In genomic region chr15:101092829-101093648, GRCm38 (mm10) we compare ENCODE assay signal across 9 mouse cellular contexts. TPM values are rescaled to one million over a fixed set of nuclear protein-coding genes. Genes with fewer than 3 reads are reported as not detected.
A peak's percentile ranks its signal among the peaks of the same experiment; 100 is the strongest.
DNase-seq lines count a peak whose midpoint lies in the region; ATAC-seq and TF ChIP-seq lines count a peak whose summit lies in the region.
"Had no signal": no experiment of that assay in that cellular context is flagged by ENCODE, and none has a peak within 500 bp of the region (broad histone marks: within the 10 kb centered on the region; RNA-seq: fewer than 3 reads in every experiment).

No protein-coding gene starts in this region.

- H3K9me3 ChIP-seq in lung, embryonic 14.5 days (ENCODE audit: low read depth, low read length), result no peaks in the 10 kb centered on the region
- H3K9me3 ChIP-seq in hindbrain, embryonic 15.5 days, result no peaks in the 10 kb centered on the region

- intact Hi-C loops in left cerebral cortex, postnatal 10 days (cut with DNase I), result no loop called here

- no peak overlapping the region; the same call in 1 of the 2 replicates for H3K4me2 ChIP-seq in lung, embryonic 14.5 days
- H3K4me2 ChIP-seq in hindbrain, embryonic 15.5 days, result peak overlapping the region; percentile 19

- no peaks in the 10 kb centered on the region for H3K36me3 ChIP-seq in lung, embryonic 14.5 days (ENCODE audit: insufficient read depth)
- H3K36me3 ChIP-seq in hindbrain, embryonic 15.5 days, result no peaks in the 10 kb centered on the region

- peaks cover under 1% of the 10 kb centered on the region; the same call in 1 of the 2 replicates for H3K4me1 ChIP-seq in lung, embryonic 14.5 days (ENCODE audit: insufficient read depth)
- H3K4me1 ChIP-seq in lung, adult 2 months (ENCODE audit: control insufficient read depth, insufficient read depth, low read length), result no peaks in the 10 kb centered on the region
- peaks cover 28% of the 10 kb centered on the region for H3K4me1 ChIP-seq in hindbrain, embryonic 15.5 days (replicated peaks)

- no peak overlapping the region for H3K9ac ChIP-seq in lung, embryonic 14.5 days
- H3K9ac ChIP-seq in hindbrain, embryonic 15.5 days, result 0 out of 2 replicates have a peak overlapping the region, but pooled peaks have one; percentile 2

- H3K27me3 ChIP-seq in lung, embryonic 14.5 days (ENCODE audit: insufficient read depth, low read length), result 0 out of 2 replicates have a peak, but pooled peaks cover 3% of the 10 kb centered on the region
- H3K27me3 ChIP-seq in hindbrain, embryonic 15.5 days, result no peaks in the 10 kb centered on the region

- peak; percentile 67 for ATAC-seq in lung, embryonic 14.5 days (ENCODE audit: insufficient read depth)
- peak; percentile 81 for ATAC-seq in hindbrain, embryonic 15.5 days (ENCODE audit: low FRiP score, low read depth)
- ATAC-seq in erythroid progenitor cell, adult 5-6 weeks (replicated peaks; ENCODE audit: low FRiP score, poor library complexity, severe bottlenecking), result no peak

- WGBS in lung, embryonic 14.5 days, result 32% methylated on average over 25 of the region's 25 CpGs
- 68% methylated on average over 25 of the region's 25 CpGs for WGBS in lung, adult 2 months
- 13% methylated on average over 25 of the region's 25 CpGs for WGBS in hindbrain, embryonic 15.5 days

- no peak overlapping the region for H3K4me3 ChIP-seq in lung, embryonic 14.5 days (ENCODE audit: low read depth, low read length)
- no peak overlapping the region for H3K4me3 ChIP-seq in lung, adult 2 months (replicated peaks; ENCODE audit: extremely low read depth, low read depth, low read length)
- H3K4me3 ChIP-seq in hindbrain, embryonic 15.5 days, result no peak overlapping the region

- H3K27ac ChIP-seq in lung, embryonic 14.5 days (ENCODE audit: low read depth), result no peak overlapping the region
- peak overlapping the region; percentile 60 for H3K27ac ChIP-seq in hindbrain, embryonic 15.5 days (replicated peaks)

- DNase-seq in lung, embryonic 14.5 days, result peak; percentile 52
- DNase-seq in lung, adult 2 months, result no peak
- DNase-seq in cerebellum, postnatal 14 days, result peak; percentile 41 to 58
- DNase-seq in left cerebral cortex, postnatal 10 days (ENCODE audit: extremely low spot score in 1 of 2, low spot score in 2 of 2), result peak; percentile 33 to 55
- peak; percentile 84 for DNase-seq in neural tube, embryonic 10.5 days (ENCODE audit: extremely low spot score, low spot score)
- no peak for DNase-seq in lung, postnatal 4 days

- no peak for TF ChIP-seq CTCF in lung, embryonic 14.5 days (IDR thresholded peaks at IDR 0.05; ENCODE audit: low read depth)
- TF ChIP-seq CTCF in lung, adult 2 months (IDR thresholded peaks at IDR 0.05; ENCODE audit: insufficient read depth, low read length), result no peak

- TF ChIP-seq POLR2A in lung, adult 2 months (IDR thresholded peaks at IDR 0.05; ENCODE audit: borderline replicate concordance, extremely low read depth, low read depth, low read length), result no peak

RNA-seq across cellular contexts. Expression of gene Fignl2, which starts 14.7 kb away (rescaled TPM):
- polyA plus RNA-seq in lung, embryonic 14.5 days (2014; fragmentation: Nextera tagmentation; extraction: Ambion mirVana), result 0.26 and 0.34 TPM in 2 replicates
- 9.3 and 10.6 TPM in 2 replicates for polyA plus RNA-seq in lung, adult 2 months (2012; rRNA removed)
- polyA plus RNA-seq in hindbrain, embryonic 15.5 days (2015; fragmentation: Nextera tagmentation; extraction: Ambion mirVana), result 0.09 and 0.10 TPM in 2 replicates
- total RNA-seq in left cerebral cortex, postnatal 10 days (2021), result 1 to 10 TPM; 1.0 to 1.1 TPM
- not detected in 2 replicates for total RNA-seq in erythroid progenitor cell, adult 5-6 weeks (2015; ENCODE audit: low replicate concordance)
- not detected in 2 replicates for total RNA-seq in erythroid progenitor cell, adult 5-6 weeks (2017; ENCODE audit: low replicate concordance)

RNA-seq across cellular contexts. Expression of gene Ankrd33, which starts 22.5 kb away (rescaled TPM):
- not detected in 2 replicates for polyA plus RNA-seq in lung, embryonic 14.5 days (2014; fragmentation: Nextera tagmentation; extraction: Ambion mirVana)
- polyA plus RNA-seq in lung, adult 2 months (2012; rRNA removed), result 0.10 and 0.28 TPM in 2 replicates
- polyA plus RNA-seq in hindbrain, embryonic 15.5 days (2015; fragmentation: Nextera tagmentation; extraction: Ambion mirVana), result not detected in 2 replicates
- not detected for total RNA-seq in left cerebral cortex, postnatal 10 days (2021)
- not detected in 2 replicates for total RNA-seq in erythroid progenitor cell, adult 5-6 weeks (2015; ENCODE audit: low replicate concordance)
- not detected in 2 replicates for total RNA-seq in erythroid progenitor cell, adult 5-6 weeks (2017; ENCODE audit: low replicate concordance)
- polyA plus RNA-seq: heart, embryonic 16.5 days had no signal

RNA-seq across cellular contexts. Expression of gene Acvrl1, which starts 35.3 kb away (rescaled TPM):
- 34.4 and 39.0 TPM in 2 replicates for polyA plus RNA-seq in lung, embryonic 14.5 days (2014; fragmentation: Nextera tagmentation; extraction: Ambion mirVana)
- polyA plus RNA-seq in lung, adult 2 months (2012; rRNA removed), result 672 and 695 TPM in 2 replicates
- 9.5 and 9.6 TPM in 2 replicates for polyA plus RNA-seq in hindbrain, embryonic 15.5 days (2015; fragmentation: Nextera tagmentation; extraction: Ambion mirVana)
- 10 to 100 TPM; 13.1 TPM for total RNA-seq in left cerebral cortex, postnatal 10 days (2021)
- total RNA-seq in erythroid progenitor cell, adult 5-6 weeks (2015; ENCODE audit: low replicate concordance), result 1.1 and 23.1 TPM in 2 replicates
- 0.08 and 1.3 TPM in 2 replicates for total RNA-seq in erythroid progenitor cell, adult 5-6 weeks (2017; ENCODE audit: low replicate concordance)

RNA-seq across cellular contexts. Expression of gene Gm47841, which starts 45.8 kb away (rescaled TPM):
- not detected in 2 replicates for polyA plus RNA-seq in lung, embryonic 14.5 days (2014; fragmentation: Nextera tagmentation; extraction: Ambion mirVana)
- 0.15 and 0.22 TPM in 2 replicates for polyA plus RNA-seq in lung, adult 2 months (2012; rRNA removed)
- polyA plus RNA-seq in hindbrain, embryonic 15.5 days (2015; fragmentation: Nextera tagmentation; extraction: Ambion mirVana), result not detected in 2 replicates
- total RNA-seq in left cerebral cortex, postnatal 10 days (2021), result under 1 TPM in 1 of 2 experiments, not detected in 1; 0.32 TPM
- total RNA-seq in erythroid progenitor cell, adult 5-6 weeks (2015; ENCODE audit: low replicate concordance), result not detected in 2 replicates
- not detected in 2 replicates for total RNA-seq in erythroid progenitor cell, adult 5-6 weeks (2017; ENCODE audit: low replicate concordance)
- polyA plus RNA-seq: heart, embryonic 16.5 days had no signal

Comparison
In these comparisons a context has a peak if more than half of its experiments do, and no peak if none do; other contexts are left out.
1. DNase-seq: peak in lung, embryonic 14.5 days (single experiment), cerebellum, postnatal 14 days (2 of 2), left cerebral cortex, postnatal 10 days (2 of 2) and neural tube, embryonic 10.5 days (single experiment); none in lung, adult 2 months (single experiment) and lung, postnatal 4 days (0 of 2).
2. RNA of gene Acvrl1, which starts 35.3 kb away (polyA plus RNA-seq): 672 to 695 TPM in lung, adult 2 months; 34.4 to 39.0 TPM in lung, embryonic 14.5 days and 9.5 to 9.6 TPM in hindbrain, embryonic 15.5 days; every median in the first group is over 10 times any median in the second.